Mouse (Mus musculus): ENCODE measurements at regions not wholly inside any gene's neighbourhood (a gene's known extent, or its start where the extent isn't known, plus 50 kb on each side); places are given as distances from the start of the nearest gene placed in this dataset.

GRCm38 (mm10) chr19:44686061-44686460 lies 69.8 kb upstream of the Pax2 start:
- no peak for DNase-seq (ENCODE audit: low read depth, low spot score)

- no peak for DNase-seq (ENCODE audit: low read depth, low spot score)
Observed at GRCm38 (mm10) chr19:44692396-44692795, 63.4 kb upstream of the Pax2 start.

DNA sequence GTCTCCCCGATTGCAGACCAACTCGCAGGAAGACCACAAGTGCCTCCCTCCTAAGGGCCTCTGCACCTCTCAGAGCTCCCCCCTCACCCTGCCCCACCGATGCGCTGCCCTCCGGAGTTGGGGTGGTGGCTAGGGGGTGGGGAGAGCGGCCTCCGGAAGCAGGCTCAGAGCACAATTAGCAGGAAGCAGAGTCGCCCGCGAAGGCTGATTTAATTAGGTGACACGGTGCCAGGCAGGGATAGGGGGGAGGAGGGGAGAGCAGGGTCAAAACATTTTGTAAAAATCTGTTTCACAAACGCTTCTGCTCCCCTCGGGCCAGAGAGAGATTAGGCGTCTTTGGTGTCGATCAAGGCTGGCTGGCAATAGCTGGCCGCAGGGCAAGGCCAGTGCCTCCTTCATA lies 63.0 kb upstream of the Pax2 start:
- no peak for DNase-seq (ENCODE audit: low read depth, low spot score)

- DNase-seq (ENCODE audit: low read depth, low spot score): no peak
Observed at GRCm38 (mm10) chr19:44695331-44695730, 60.5 kb upstream of the Pax2 start.

GRCm38 (mm10) chr19:44696059-44696712 lies 59.7 kb upstream of the Pax2 start:
- no peak for DNase-seq (ENCODE audit: low read depth, low spot score)

GRCm38 (mm10) chr19:44696773-44697172 lies 59.1 kb upstream of the Pax2 start:
- DNase-seq (ENCODE audit: low read depth, low spot score): no peak

GRCm38 (mm10) chr19:44698382-44699256 lies 57.2 kb upstream of the Pax2 start:
- DNase-seq (ENCODE audit: low read depth, low spot score): no peak

All from CD4-positive helper T cell, adult 2 months (primary cell).